Mouse (Mus musculus): Measurements from ENCODE around the gene Eomes.

The Eomes gene

GRCm38 (mm10) chr9:118488138-118488895 lies 10.3 kb downstream of the Eomes start:
- ATAC-seq (ENCODE audit: low TSS enrichment) = no peak

GRCm38 (mm10) chr9:118488896-118489578 lies 11.0 kb downstream of the Eomes start:
- ATAC-seq (ENCODE audit: low TSS enrichment) = no peak

GRCm38 (mm10) chr9:118489579-118490019 lies 11.6 kb downstream of the Eomes start:
- peak; percentile 85 for ATAC-seq (ENCODE audit: low TSS enrichment)

DNA sequence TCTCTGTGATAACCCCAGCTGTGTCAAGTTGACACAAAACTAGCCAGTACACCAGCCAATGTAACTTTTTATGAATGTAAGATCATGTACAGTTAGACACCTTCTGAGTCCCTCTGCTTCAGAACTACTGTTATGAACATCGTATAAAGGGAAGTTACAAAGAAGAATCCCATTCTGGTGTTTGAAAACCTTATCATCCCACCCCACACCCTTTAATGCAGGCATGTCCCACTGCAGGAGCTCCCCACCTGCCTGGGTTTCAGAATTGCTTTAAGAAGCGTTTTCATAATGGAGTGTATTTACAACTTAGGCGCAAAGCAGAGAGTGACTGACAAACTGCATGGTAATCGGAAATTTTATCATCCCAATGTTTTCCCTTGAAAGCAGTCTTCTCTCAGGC lies 13.2 kb downstream of the Eomes start:
- no peak for ATAC-seq (ENCODE audit: low TSS enrichment)

GRCm38 (mm10) chr9:118492932-118493698 lies 15.1 kb downstream of the Eomes start:
- no peak for ATAC-seq (ENCODE audit: low TSS enrichment)

DNA sequence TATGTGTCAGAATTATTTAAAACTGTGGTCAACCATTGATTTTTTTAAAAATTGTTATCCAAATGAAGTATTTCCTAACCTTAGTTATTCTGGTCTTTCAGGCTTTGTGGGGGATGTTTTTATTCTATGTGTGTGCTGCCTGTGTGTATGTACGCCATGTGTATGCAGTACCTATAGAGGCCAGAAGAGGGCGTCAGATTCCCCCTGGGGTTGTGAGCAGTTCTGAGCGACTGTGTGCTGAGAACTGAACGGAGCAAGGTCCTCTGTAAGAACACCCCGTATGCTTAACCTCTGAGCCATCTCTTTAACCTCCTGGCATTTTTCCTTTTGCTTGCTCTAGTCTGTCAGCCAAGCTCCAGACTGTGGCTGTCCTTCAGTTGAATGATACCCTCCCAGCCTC lies 16.1 kb downstream of the Eomes start:
- no peak for ATAC-seq (ENCODE audit: low TSS enrichment)

DNA sequence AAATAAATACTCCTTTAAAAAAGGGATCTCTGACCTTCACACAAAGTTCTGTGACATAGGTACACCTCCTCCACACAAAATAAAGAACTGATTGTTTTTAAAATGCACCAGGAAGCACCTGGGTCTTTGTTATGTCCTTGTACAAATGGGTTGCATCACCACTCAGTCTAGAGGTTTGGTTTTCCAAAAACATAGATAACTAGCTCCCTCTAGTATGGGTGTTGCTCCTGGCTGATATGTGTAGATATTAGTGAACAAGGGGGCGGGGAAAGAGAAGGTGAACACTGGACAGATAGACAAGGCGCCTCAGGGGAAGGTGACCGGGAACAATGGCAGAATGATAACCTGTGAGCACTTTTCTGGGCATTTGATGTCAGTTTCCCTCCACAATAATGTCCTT lies 17.9 kb downstream of the Eomes start:
- ATAC-seq (ENCODE audit: low TSS enrichment) = no peak

DNA sequence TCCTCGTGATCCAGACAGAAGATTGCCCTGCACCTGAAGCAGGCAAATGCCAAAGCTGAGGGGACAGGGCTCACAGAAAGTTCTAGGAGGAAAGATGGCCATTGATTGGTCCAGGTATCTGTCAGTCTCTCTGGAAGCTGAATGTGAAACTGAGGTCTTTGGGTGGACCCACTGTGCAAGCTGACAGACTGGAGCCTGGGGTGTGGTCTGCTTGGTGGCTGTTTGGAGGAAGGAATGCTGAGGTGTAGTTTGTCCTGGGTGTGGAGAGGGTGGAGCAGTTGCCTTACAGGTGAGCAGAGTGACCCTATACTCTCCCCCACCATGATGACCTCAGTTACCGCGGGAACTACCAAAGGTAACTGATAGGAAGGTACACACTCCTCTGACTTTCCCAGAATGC lies 18.9 kb downstream of the Eomes start:
- no peak for ATAC-seq (ENCODE audit: low TSS enrichment)

DNA sequence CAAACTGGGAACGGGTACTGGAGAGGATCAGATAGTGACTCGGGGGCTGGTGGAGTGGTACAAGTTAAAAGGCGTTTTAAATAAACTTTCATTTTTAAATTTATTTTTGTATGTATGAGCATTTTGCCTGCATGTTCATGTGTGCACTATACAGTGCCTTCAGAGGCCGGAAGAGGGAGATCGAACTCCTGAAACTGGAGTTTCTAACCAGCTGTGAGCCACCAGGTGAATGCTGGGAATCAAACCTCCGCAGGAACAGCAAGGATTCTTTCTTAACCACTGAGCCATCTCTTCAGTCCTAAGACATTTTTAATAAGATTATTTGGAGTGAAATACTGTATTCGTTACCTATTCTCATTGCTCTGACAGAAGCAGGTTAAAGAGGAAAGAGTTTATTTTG lies 20.0 kb downstream of the Eomes start:
- no peak for ATAC-seq (ENCODE audit: low TSS enrichment)

DNA sequence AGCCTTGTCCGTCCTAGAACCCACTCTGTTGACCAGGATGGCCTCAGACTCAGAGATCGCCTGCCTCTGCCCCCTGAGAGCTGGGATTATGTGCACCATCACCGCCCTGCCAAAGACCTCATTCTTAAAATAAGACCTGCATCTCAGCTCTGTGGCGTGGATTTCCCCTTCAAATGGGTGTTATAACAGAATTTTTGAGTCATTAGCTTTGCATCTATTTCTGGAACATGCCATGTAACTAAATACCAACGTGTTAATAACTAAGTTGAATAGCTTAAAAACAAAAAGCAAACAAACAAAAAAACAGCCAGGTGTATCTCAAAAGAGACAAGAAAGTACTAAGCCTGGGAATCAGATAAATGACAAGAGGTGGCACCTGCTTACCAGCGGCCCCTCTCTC lies 23.0 kb downstream of the Eomes start:
- no peak for ATAC-seq (ENCODE audit: low TSS enrichment)

GRCm38 (mm10) chr9:118504656-118505055 lies 26.6 kb downstream of the Eomes start:
- ATAC-seq (ENCODE audit: low TSS enrichment) = no peak

DNA sequence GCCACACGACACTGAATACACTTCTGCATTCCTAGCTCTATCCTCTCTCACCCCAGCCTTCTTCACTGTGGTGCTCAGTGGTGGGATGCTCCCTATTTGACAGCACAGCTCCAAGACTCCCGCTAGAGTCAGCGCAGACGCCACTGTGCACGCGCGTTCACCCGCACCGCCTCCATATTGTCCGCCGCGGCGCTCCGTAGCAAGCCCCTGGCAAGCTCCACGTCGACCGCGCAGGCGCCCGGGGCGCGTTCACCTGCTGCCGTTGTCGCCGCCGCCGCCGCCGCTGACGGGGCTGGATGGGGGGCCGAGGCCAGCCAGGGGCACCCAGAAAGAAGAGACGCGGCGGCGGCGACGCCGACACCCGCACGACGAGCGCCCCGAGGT lies 28.0 kb downstream of the Eomes start, which contains the start of gene Golga4:
TSS of gene Golga4 (plus strand) at position 248 of the 384 bp plus-strand sequence.
- peak; percentile 74 for ATAC-seq (ENCODE audit: low TSS enrichment)

- peak; percentile 26 for ATAC-seq (ENCODE audit: low TSS enrichment)
These were observed 28.6 kb downstream of the Eomes start for GRCm38 (mm10) chr9:118506404-118507231.

- ATAC-seq (ENCODE audit: low TSS enrichment) = no peak
These were observed 29.5 kb downstream of the Eomes start for GRCm38 (mm10) chr9:118507552-118507951.

- ATAC-seq (ENCODE audit: low TSS enrichment) = peak; percentile 50
These were observed 30.6 kb downstream of the Eomes start for GRCm38 (mm10) chr9:118508601-118509000.

- no peak for ATAC-seq (ENCODE audit: low TSS enrichment)
These were observed 33.1 kb downstream of the Eomes start for GRCm38 (mm10) chr9:118510941-118511690.

DNA sequence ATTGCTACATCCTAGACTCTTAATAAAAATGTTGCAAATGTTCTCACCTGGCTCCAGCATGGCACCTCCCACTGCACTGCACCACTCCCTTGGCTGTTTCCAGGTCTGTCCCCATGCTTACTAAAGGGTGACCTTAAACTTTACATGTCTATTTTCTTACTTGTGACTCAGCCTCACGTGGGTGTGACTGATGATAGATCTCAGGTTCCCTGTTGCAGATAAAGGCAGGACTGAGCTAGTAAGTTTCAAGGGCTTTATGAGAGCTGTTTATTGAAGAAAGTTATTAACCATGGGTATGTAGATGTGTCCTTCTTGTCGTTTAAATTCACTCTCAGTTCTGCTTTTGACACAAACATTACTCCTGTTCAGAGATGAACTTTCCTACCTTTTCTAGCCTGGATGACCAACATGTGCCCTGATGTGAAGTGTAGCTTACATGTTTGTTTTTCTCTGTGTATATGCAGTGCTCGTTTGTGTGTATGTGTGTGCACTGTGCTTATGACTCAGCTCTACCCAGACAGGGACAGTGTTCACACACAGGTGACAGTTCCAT lies 34.7 kb downstream of the Eomes start:
- ATAC-seq (ENCODE audit: low TSS enrichment) = no peak

- 0 out of 2 replicates have a peak, but pooled peaks have one; percentile 31 for ATAC-seq (ENCODE audit: low TSS enrichment)
These were observed 37.5 kb downstream of the Eomes start for GRCm38 (mm10) chr9:118515476-118515875.

DNA sequence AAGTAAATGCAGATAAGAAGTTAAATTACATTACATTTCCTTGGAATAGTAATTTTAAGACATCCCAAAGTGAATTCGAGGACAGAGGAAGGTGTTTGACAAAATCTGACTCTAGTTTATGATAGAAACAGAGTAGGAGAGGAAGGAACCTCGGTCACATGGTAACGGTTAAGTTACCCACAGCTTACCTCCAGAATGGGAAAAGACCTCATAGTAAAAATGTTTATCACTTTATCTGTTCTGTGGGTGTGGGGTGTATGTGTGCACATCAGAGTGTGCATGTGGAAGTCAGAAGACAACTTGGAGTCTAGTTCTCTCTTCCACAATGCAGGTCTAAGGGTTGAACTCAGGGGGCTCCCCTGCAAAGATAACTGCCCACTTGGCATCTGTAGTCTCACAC lies 38.1 kb downstream of the Eomes start:
- no peak for ATAC-seq (ENCODE audit: low TSS enrichment)

DNA sequence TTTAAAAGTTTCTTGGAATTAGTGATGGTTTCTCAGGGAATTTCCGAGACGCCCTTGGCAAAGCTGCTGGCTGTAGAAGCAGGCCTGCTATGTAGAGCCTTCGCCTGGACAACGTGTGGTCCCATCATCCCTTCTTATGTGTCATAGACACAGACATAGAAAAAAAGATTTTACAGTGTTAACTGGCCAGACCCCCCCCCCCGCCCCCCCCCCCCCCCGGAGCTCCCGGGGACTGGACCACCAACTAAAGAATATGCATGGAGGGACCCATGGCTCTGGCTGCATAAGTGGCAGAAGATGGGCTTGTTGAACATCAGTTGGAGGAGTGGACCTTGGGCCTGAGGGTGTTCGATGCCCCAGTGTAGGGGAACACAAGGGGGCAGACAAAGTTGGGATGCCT lies 39.6 kb downstream of the Eomes start:
- no peak for ATAC-seq (ENCODE audit: low TSS enrichment)
